Mouse (Mus musculus): ENCODE data around the gene Gm17783. TPM values are rescaled to one million over a fixed set of nuclear protein-coding genes. Genes with fewer than 3 reads are reported as not detected.
"Not testable (repeated sequence)": the region's sequence is repeated elsewhere in the genome, so short reads cannot be mapped to it uniquely, and the experiment has no call there.

Gene Gm17783
- polyA plus RNA-seq, 1 experiment from 2014 or later: not detected

- Histone ChIP-seq H3K9ac (no peak overlapping the region), H3K4me3 (no peak overlapping the region), H3K4me1 (no peaks in the 10 kb centered on the region), H3K9me3 (no peaks in the 10 kb centered on the region), H3K4me2 (replicated peaks) (no peak overlapping the region), H3K27me3 (no peaks in the 10 kb centered on the region), H3K27ac (no peak overlapping the region), H3K36me3 (no peaks in the 10 kb centered on the region)
- ATAC-seq (ENCODE audit: low FRiP score, low read depth): no peak
Observed at GRCm38 (mm10) chr16:45476991-45477390, 54.9 kb downstream of the Gm17783 start.

- not testable (repeated sequence) for H3K4me1 ChIP-seq; ATAC-seq (ENCODE audit: low FRiP score, low read depth); H3K4me2 ChIP-seq (replicated peaks); H3K27me3 ChIP-seq; H3K27ac ChIP-seq; H3K36me3 ChIP-seq; H3K9ac ChIP-seq; H3K9me3 ChIP-seq; H3K4me3 ChIP-seq
- 54% methylated on average over 3 of the region's 3 CpGs for WGBS
Observed at GRCm38 (mm10) chr16:45471836-45472235, 60.0 kb downstream of the Gm17783 start.

Other genes with a start within 250 kb of the Gm17783 start
- 23.3 TPM in 2 replicates for gene Cd200, start 123.0 kb downstream of the Gm17783 start, polyA plus RNA-seq (2015; fragmentation: Nextera tagmentation; extraction: Ambion mirVana)
- not detected in 2 replicates for gene Gm609, start 39.1 kb downstream of the Gm17783 start, polyA plus RNA-seq (2015; fragmentation: Nextera tagmentation; extraction: Ambion mirVana)
- not detected in 2 replicates for gene Slc9c1, start 3.3 kb upstream of the Gm17783 start, polyA plus RNA-seq (2015; fragmentation: Nextera tagmentation; extraction: Ambion mirVana)
- gene Gcsam, start 78.3 kb upstream of the Gm17783 start, polyA plus RNA-seq (2015; fragmentation: Nextera tagmentation; extraction: Ambion mirVana): 0.33 and 0.41 TPM in 2 replicates
- 0.10 and 0.11 TPM in 2 replicates for gene BC016579, start 122.0 kb upstream of the Gm17783 start, polyA plus RNA-seq (2015; fragmentation: Nextera tagmentation; extraction: Ambion mirVana)
- gene Tmprss7, start 161.6 kb upstream of the Gm17783 start, polyA plus RNA-seq (2015; fragmentation: Nextera tagmentation; extraction: Ambion mirVana): 0.09 and 0.24 TPM in 2 replicates
- gene Tagln3, start 192.6 kb upstream of the Gm17783 start, polyA plus RNA-seq (2015; fragmentation: Nextera tagmentation; extraction: Ambion mirVana): 18.2 and 21.4 TPM in 2 replicates
- 37.1 and 42.3 TPM in 2 replicates for gene Abhd10, start 210.9 kb upstream of the Gm17783 start, polyA plus RNA-seq (2015; fragmentation: Nextera tagmentation; extraction: Ambion mirVana)